Mouse (Mus musculus) left cerebral cortex, adult 2 months (tissue): ENCODE results near the gene Rnaseh2b. TPM values are rescaled to one million over a fixed set of nuclear protein-coding genes. Genes with fewer than 3 reads are reported as not detected.
A peak's percentile ranks its signal among the peaks of the same experiment; 100 is the strongest.

Source experiments
- DNase-seq, 2 experiments: peaks; one replicate each; pipeline ENCODE4 v3.0.0; 2021 to 2022; ENCODE audit warnings: low spot score in 2 of 2, mixed read lengths in 1 of 2; ENCODE audit errors: extremely low spot score in 1 of 2
- H3K27ac ChIP-seq: fragments of 200-600 bp; 2 replicates; pipeline ENCODE4 v1.8.1; 2022
- H3K4me3 ChIP-seq: fragments of 200-600 bp; 2 replicates; pipeline ENCODE4 v1.8.1; 2022
- CTCF ChIP-seq: fragments of 200-600 bp; IDR thresholded peaks from 2 replicates; pipeline ENCODE4 v1.8.1; 2022; ENCODE audit warnings: antibody characterized with exemption, mild to moderate bottlenecking, moderate library complexity
- intact Hi-C: fragments of 180-260 bp; cut with DNase I; formaldehyde crosslinking; loops from one replicate; pipeline ENCODE4 v1.15.1; 2025
- total RNA-seq, 2 experiments: library from RNA; stranded (reverse); gene quantifications; 2 replicates each; pipeline ENCODE4 v1.2.3; 2021

Gene Rnaseh2b
- total RNA-seq, 2 experiments from 2014 or later, result 10.3 to 15.0 TPM

DNA sequence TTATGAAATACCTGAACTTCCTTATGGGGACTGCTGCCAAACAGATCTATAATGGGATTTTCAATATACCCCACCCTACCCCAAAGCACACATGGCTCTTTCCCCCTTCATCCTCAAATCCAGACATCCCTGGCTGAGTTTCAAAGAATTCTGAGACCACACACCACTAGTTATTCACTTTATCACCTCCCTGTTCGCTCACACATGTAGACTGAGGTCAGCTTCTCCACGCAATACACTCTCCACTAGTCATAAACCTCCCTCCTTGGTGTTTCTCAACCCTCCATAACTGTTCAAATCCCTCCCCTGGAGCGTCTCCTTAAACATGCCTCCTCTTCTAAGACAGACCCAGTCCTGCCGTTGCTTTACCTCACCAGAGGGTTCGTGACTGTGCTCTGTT lies 31.1 kb downstream of the Rnaseh2b start:
- Histone ChIP-seq H3K4me3 (no peak overlapping the region), H3K27ac (no peak overlapping the region)
- no peak for DNase-seq
- intact Hi-C loops, result no loop called here
- TF ChIP-seq CTCF, result no peak

DNA sequence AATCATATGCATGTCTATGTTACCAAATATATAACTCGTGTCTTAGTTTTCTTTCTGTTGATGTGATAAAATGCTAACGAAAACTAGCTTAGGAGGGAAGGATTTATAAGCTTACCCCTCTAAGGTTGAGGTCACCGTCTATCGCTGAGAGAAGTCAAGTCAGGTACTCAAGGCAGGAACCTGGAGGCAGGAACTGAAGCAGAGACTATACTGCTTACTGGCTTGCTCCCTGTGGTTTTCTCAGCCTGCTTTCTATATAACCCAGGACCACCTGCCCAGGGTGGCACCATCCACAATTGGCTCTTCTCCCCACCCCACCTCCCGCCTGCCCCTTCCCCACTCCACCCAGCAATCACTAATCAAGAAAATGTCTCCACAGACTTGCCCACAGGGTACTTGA lies 32.6 kb downstream of the Rnaseh2b start:
- no peak overlapping the region for H3K4me3 ChIP-seq
- no peak for TF ChIP-seq CTCF
- no peak overlapping the region for H3K27ac ChIP-seq
- intact Hi-C loops, result no loop called here
- DNase-seq, result no peak

DNA sequence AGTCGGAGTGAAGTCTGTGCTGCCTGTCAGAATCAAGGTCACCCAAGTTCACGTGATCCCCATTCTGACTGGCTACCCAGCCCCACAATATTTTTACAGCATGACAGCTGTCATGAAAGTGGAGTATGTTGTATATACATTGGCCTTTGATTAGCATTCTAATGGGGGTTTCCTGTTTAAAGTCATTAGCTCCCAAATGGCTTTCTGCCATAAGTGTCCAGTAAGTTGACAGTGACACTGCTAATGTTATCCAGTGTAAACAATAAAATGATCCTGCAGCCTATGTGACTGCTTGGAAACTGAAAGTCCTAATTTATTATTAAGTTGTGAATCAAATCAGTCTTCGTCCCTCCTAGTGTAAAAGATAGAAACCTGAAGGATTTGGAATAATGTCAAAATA lies 33.6 kb downstream of the Rnaseh2b start:
- DNase-seq, result no peak
- Histone ChIP-seq H3K27ac (no peak overlapping the region), H3K4me3 (no peak overlapping the region)
- intact Hi-C loops, result no loop called here
- TF ChIP-seq CTCF, result no peak

DNA sequence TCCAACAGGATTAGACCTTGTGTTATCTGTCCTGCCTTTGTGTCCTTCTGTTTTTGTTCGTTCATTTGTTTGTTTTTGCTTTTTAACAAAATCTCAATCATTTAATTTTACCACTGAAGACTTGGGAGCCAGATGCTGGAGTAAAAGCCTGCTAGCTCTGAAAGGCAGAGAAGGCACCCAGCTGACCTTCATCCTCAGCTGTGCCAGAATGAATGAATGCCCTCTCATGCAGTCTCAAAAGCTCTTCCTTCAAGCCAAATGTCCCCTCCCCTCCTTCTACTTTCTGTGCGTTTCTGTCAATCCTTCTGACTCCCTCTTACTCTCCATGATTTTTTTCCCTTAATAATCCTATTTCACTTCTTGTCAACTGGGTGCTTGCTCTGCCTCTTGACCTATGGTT lies 34.8 kb downstream of the Rnaseh2b start:
- DNase-seq, result no peak
- TF ChIP-seq CTCF, result no peak
- H3K4me3 ChIP-seq, result no peak overlapping the region
- intact Hi-C loops, result no loop called here
- H3K27ac ChIP-seq, result no peak overlapping the region

DNA sequence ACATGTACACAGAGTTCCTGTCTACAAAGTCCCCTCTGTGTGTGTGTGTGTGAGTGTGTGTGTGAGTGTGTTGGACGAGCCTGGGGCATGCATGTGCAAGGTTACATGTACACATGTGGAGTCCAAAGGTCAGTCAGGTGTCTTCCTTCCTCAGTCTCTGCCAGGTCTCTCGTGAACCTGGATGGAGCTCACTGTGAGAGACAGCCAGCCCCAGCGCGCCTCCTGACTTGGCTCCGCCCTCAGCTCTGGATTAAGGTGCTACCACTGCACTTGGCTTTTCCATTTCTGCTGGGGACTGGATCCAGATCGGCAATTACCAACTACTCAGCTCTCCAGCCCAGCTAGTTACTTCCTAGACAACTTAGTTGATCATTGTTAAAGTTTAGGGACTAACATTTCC lies 36.2 kb downstream of the Rnaseh2b start:
- H3K27ac ChIP-seq, result no peak overlapping the region
- no peak for DNase-seq
- no peak for TF ChIP-seq CTCF
- no peak overlapping the region for H3K4me3 ChIP-seq
- intact Hi-C loops, result no loop called here

DNA sequence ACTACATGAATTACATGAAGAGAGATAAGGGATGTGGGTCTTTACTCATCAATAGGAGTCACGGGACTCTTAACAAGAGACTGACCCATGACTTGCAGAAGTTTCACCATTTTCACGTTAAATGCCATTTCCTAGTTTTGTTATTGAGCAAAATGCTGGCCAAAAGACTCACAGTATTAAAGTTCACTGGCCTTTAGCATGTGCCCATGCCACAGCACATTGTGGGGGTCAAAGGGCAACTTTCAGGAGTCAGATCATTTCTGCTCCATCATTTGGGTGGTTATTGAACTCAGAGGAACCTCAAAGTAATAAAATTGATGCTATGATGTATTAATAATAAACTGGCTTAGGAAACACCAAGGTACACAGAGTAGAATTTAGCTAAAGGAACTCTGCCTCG lies 37.2 kb downstream of the Rnaseh2b start:
- H3K27ac ChIP-seq, result no peak overlapping the region
- intact Hi-C loops, result loop anchor here (5.0 to 10.0 kb wide), 2 partner anchors 128 to 675 kb away; partner anchors contain the start of gene Gucy1b2
- no peak overlapping the region for H3K4me3 ChIP-seq
- no peak for TF ChIP-seq CTCF
- no peak for DNase-seq

DNA sequence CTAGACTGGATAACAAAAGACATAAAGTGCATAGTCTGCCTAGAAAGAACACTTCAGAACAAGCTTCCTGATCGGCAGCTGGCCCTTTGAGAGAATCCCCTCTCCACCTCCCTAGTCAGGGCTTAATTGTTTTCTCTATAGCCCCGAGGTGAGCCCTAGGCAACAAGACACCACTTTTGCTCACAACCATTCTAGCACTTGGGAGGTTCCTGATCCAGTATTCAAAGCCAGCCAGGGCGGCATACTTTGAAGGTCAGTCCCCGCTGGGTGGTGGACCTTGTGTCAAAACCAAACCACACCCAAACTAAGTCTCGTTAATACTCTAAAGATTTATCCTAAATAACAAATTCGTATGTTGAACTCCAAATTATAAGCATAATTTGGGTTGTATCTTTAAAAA lies 39.1 kb downstream of the Rnaseh2b start:
- Histone ChIP-seq H3K27ac (no peak overlapping the region), H3K4me3 (peak overlapping the region; percentile 75)
- TF ChIP-seq CTCF, result no peak
- intact Hi-C loops, result loop anchor here (5.0 to 10.0 kb wide), 2 partner anchors 126 to 677 kb away; partner anchors contain the start of gene Gucy1b2
- no peak for DNase-seq

DNA sequence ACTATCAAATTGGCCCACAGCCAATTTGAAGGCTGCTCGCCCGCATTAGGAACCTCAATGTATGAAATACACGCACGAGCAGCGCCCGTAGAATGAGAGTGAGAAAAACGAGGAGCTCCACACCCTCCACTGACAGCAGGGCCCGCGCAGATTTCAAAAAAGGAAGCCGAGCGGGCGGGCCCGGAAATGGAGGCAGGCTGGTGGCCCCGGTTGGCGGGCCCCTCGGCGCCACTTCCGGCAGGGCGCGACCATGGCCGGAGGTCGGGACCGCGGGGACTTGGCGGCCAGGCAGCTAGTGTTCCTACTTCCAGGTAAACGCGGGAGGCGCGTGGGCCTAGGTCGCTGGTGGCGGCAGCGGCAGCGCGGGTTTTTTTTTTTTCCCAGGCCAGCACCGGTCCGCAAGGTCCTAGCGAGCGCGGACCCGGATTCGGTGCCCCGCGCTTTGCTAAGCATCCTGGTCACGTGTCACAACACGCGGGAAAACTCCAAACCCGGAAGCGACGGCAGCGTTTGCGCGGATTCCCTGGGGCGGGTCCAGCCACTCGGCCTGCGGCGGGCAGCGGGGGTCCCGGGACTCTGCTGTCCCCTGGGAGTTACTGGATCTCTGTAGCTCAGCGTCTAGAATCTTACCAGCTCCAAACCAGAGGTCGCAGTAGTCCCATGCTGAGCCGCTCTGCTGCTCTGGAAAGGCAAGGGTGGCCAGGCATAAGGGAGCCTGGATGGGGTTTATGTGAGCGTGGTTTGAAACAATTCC lies 39.7 kb downstream of the Rnaseh2b start:
- Histone ChIP-seq H3K4me3 (peak overlapping the region; percentile 75), H3K27ac (peak overlapping the region; percentile 94)
- intact Hi-C loops, result loop anchor here (2.0 to 10.0 kb wide), 4 partner anchors 39 to 761 kb away; partner anchors contain the start of genes Dleu7, Gucy1b2 and Rnaseh2b
- DNase-seq, result peak; percentile 86 to 87
- TF ChIP-seq CTCF, result no peak; the same call in 1 of the 2 replicates

DNA sequence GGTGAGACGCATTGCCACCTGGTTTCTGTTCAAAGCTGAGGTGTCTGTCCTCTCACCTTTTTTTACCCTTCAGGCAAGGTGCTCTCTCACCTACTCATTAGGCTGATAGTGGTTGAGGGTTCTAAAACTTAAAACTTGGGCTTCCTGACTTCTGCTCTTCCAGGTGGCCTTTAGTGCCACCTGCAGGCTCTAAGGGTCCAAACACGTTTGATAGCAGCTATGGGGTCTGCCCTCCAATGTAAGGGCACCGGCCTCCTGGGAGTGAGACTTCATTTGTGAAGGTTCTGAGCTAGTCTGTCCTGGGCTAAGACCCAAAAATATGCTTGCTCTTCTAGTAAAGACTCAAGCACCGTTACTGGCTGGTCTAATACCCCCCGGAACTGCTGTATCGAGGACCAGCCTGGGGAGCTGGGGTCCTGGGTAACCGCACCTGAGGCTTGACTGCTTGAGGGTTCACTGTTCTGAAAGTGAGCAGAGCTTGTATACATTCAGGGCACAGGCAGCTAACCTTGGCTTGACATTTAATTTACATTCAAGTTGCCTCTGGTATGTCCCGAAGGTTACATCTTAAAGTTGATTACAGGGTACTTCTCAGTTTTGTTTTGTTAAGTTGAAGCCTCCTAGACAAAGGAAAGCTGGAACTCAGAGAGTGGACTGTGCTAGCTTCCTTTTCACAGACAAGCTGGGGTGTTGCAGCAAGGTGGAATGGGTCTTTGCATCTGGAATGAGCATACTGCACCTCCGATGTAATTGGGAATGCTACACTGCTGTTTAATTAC lies 41.7 kb downstream of the Rnaseh2b start:
- intact Hi-C loops, result loop anchor here (2.0 to 10.0 kb wide), 4 partner anchors 41 to 763 kb away; partner anchors contain the start of genes Dleu7, Gucy1b2 and Rnaseh2b
- DNase-seq, result no peak
- H3K4me3 ChIP-seq, result no peak overlapping the region
- peak; percentile 30 for TF ChIP-seq CTCF
- H3K27ac ChIP-seq, result no peak overlapping the region

DNA sequence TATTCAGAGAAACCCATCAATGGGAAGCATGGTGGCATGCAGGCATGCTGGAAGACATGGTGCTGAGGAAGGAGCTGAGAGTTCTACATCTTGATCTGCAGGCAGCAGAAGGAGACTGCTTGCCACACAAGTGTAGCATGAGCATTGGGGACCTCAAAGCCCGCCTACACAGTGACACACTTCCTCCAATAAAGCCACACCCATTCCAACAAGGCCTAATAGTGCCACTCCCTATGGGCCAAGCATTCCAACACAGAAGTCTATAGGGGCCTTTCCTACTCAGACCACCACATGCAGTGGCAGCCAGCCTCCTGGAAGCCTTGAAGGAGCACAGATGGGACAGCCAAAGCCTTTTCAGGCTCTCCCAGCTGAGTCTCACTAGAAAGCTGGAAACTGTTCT lies 46.8 kb downstream of the Rnaseh2b start:
- H3K4me3 ChIP-seq, result no peak overlapping the region
- intact Hi-C loops, result loop anchor here (10.0 kb wide), 1 partner anchor 684 kb away; no protein-coding TSS in a partner anchor

DNA sequence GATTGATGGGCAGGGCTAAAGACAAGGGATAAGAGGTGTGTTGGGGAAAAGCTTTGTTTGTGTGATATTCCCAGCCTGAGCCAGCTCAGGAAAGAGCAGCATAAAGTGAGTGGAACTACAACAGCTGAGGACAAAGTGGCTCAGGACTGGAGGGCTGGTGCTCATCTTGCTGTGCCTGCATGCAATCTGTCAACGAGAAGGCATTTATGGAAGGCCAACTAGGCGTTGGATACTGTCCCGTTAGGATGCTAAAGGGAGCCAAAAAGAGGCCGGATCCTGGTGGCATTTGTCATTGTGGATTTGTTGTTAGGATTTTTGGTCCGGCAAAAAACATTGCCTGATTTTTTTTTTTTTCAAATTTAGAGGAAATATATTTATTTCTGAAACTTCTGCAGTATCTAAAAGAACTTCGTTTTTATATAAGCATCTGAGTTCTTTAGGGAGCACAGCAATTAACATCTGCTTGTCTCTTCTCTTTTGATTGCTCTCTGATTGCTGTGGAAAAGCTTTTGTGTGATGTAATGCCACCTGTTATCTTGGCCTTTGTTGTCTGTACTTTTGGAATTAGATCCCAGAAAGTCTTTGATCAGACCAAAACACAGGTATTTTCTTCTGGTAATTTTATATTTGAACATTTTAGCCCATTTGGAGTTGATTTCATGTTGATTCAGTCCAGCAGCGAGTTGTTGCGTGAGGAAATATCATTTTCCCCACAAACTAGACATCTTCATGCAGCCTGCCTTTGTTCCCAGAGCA lies 49.7 kb downstream of the Rnaseh2b start:
- H3K27ac ChIP-seq, result no peak overlapping the region
- intact Hi-C loops, result no loop called here
- no peak overlapping the region for H3K4me3 ChIP-seq
- no peak for DNase-seq
- no peak for TF ChIP-seq CTCF

More for the DNA sequence above, 46.8 kb downstream of the Rnaseh2b start:
- no peak for TF ChIP-seq CTCF
- H3K27ac ChIP-seq, result no peak overlapping the region
- DNase-seq, result no peak
